Mouse (Mus musculus) gastrocnemius, adult 18-20 months (tissue): ENCODE data around the gene Mbnl2. TPM values are rescaled to one million over a fixed set of nuclear protein-coding genes. Genes with fewer than 3 reads are reported as not detected.

Source experiments
- DNase-seq: peaks from one replicate; pipeline ENCODE4 v3.0.0; 2021; ENCODE audit warnings: low spot score
- total RNA-seq, 2 experiments: library from RNA; stranded (reverse); gene quantifications; 2 replicates each; pipeline ENCODE4 v1.2.3; 2021

The Mbnl2 gene
- total RNA-seq, 2 experiments from 2014 or later, result 299 to 300 TPM

- DNase-seq, result no peak
Observed at GRCm38 (mm10) chr14:120324883-120325480, 49.5 kb downstream of the Mbnl2 start.

GRCm38 (mm10) chr14:120325673-120326072 lies 50.2 kb downstream of the Mbnl2 start:
- DNase-seq, result no peak

- peak; percentile 73 for DNase-seq
Observed at GRCm38 (mm10) chr14:120330454-120330853, 55.0 kb downstream of the Mbnl2 start.

DNA sequence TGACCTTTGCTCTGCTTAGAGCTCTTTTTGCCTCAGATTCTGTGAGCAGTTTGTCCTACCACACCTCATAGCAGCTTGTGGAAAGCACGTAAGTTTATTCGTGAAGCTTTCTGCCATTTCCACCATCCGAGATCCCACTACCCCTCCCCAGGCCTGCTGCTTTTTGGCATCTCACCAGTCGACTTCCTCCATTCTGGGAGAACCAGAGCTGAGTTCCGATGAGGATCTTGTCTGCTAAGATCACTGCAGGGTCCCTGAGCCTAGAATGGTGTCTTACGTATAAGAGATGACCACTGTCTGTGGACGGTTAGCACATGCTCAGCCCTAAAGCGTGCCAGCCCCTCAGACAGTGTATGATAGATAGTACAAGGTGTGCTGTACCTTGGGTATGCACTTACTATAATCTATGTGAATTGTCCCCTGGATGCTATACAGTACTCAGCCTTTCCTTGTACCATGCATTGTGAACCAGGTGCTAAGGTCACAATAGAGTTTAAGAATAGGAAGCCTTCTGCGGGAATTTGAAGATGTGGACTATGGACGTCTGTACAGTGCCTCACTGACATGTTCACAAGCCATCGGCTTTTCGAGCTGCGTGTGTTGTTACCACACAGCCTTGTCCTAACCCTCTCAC lies 55.5 kb downstream of the Mbnl2 start:
- DNase-seq, result no peak

- no peak for DNase-seq
Observed at GRCm38 (mm10) chr14:120333465-120334243, 58.2 kb downstream of the Mbnl2 start.

- no peak for DNase-seq
Observed at GRCm38 (mm10) chr14:120335366-120335765, 59.9 kb downstream of the Mbnl2 start.

GRCm38 (mm10) chr14:120335871-120336270 lies 60.4 kb downstream of the Mbnl2 start:
- no peak for DNase-seq

DNA sequence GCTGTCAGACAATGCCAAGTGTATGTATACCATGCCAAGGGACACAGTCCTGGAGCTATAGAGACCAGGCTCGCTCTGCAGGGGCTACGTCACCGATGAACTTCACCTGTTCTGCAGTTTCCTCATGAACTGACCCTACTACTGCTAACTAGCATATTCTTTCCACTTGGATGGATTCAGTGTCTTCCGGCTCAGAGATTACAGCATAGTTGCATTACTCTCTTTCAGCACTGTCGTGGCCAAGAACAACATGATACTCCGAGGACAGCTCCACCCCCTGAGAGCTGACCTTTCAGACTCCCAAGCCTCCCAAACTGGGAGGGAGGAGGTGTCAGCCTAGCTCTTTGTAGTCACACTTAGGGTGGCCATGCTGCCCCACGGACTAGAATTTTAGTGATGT lies 60.9 kb downstream of the Mbnl2 start:
- DNase-seq, result peak; percentile 92

DNA sequence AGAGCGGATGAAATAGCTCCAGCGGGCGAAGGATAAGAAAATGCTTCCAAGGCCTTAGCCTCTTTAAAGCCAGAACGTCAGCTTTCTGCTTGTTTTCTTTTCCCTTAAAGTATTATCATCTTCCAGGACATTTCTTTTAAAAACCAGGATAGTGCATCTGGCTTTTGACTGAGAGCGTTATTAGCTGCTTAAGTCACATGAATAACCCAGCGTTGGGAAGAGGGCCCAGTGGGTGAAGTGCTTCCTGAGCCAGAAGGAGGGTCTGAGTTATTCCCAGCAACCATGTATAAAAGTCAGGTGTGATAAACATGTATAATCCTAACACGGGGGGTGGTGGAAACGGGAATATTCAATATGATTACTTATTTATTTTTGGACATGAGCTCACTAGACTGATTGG lies 61.4 kb downstream of the Mbnl2 start:
- no peak for DNase-seq

DNA sequence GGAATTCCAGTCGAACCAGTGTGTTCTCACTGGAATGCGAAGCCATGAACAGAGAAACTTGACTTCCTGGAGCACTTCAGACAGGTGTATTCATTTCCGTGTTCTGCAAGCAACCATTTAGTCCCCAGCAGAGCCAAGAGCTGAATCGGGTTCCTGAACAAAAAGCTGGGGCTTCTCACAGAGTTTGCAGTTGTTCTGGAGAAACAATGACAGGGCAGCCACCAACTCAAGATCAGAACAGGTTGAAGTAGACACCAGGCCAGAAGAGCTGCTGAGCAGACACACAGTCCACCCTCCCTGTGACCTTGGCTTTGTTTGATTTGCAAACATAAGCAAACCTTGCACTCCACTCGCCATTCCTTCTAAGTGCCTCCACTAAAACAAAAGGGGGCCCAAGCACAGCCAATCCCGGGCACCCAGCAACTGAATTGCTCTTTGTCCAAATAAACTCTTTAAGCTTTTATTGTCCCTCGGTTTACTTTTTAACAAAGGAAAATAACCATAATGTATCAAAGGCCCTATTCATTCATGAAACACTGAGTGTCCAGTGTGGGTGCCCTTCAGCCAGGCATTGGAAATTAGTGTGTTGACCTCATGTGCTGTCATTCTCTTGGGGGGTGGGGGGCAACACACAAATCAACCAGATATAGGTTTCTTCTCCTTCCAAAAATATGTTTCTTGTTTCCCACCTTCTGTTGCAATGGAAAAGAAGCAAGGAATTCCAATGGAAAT lies 62.4 kb downstream of the Mbnl2 start:
- no peak for DNase-seq

- DNase-seq, result no peak
Observed at GRCm38 (mm10) chr14:120338706-120339105, 63.2 kb downstream of the Mbnl2 start.

DNA sequence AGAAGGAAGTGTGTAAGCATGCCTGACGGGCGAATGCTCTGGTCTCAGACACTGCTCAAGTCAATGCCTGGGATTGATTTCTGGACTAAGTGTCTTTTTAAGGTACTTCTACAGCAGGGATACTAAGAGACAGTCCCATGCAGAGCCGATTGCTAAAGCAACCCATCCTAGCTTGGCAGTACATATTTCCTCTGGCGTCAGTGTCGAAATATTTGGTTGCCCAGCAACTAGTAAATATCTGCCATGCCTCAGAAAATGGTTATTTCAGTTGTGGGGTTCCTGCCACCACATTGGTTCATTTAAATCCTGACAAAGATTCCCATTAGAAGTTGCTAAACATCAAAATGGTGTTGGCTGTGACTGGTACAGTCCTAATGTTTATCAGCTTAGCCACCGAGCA lies 66.4 kb downstream of the Mbnl2 start:
- DNase-seq, result peak; percentile 51

DNA sequence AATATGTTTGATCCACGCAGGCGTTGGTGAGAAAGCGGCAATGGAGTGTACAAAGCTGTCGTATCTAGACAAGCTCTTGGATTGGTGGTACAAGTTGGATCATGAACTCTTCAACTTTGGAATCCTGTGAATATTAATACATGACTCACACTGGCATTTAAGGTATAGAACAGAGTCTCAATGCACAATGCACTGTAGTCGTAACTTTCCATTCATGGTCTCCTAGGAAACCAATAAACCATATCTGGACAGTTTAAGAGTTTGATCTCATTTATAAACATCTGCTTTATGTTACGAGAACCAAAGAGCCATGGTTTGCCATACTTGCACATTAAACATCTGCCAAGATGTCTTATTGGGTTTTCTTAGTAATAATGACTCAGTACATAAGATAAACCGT lies 66.9 kb downstream of the Mbnl2 start:
- no peak for DNase-seq

GRCm38 (mm10) chr14:120344641-120345040 lies 69.2 kb downstream of the Mbnl2 start:
- DNase-seq, result no peak

DNA sequence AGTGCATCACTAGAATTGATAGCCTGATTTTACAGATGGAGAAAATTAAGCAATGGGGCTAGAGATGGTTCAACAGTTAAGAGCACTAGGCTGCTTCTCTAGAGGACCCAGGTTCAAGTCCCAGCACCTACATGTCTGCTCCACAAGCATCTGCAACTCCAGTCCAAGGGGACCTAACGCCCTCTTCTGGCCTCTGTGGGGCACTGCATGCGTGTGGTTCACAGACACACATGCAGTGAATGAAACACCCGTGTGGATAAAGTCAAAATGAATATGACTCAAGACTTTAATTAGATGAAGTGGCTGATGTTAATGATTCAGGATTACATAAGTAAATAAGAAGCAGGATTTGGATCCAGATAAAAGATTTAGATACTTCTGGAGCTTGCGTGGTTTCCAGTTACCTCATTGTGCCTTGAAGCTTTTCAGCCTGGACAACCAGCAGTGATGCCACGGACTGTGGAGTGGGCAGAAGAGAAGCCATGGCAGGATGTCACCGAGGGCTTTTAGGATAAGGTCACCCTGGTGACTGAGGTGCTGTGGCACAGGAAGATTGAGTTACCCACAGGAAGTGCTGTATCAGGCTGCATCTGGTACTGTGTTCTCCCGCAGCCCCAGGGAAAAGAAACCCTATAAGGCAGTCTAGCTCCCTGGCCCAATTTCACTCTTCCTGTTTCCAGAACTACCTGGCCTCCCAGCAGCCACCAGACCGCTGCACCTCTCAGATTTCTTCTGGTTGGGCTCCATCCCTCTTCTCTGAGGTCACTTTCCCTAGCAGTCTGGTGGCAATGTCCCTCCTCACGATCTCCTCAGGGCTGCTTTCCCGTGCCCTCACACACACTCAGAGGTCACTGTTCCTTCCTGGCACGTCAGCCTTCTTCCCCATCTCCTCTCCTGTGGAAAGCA lies 72.2 kb downstream of the Mbnl2 start:
- peak; percentile 86 for DNase-seq

GRCm38 (mm10) chr14:120349332-120349731 lies 73.9 kb downstream of the Mbnl2 start:
- no peak for DNase-seq

GRCm38 (mm10) chr14:120352136-120352843 lies 76.8 kb downstream of the Mbnl2 start:
- no peak for DNase-seq

GRCm38 (mm10) chr14:120353211-120353610 lies 77.7 kb downstream of the Mbnl2 start:
- no peak for DNase-seq

DNA sequence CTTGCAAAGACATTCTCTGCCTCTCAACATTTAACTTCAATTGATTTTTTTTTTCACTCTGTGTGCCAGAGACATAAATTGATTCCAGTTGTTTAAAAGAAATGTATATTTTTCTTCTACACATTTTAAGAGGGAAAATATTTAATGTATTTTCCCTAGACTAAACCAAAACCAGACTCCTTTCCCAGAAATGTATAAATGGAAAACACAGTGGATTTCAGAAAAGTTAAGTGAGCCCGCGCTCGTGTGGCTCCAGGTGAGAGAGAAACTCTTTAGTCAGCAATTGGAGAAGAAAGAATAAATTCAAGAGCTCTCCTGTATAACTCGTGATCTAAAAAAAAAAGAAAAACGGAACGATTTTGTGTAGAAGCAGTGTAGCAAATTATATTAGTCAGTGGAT lies 79.1 kb downstream of the Mbnl2 start:
- DNase-seq, result no peak

GRCm38 (mm10) chr14:120355040-120355741 lies 79.7 kb downstream of the Mbnl2 start:
- DNase-seq, result no peak
